Mouse (Mus musculus) liver, embryonic 14.5 days (tissue): Measurements from ENCODE around the gene 1700102P08Rik.

ENCODE experiments used
- CTCF ChIP-seq: IDR thresholded peaks from 2 replicates; pipeline ENCODE4 v1.5.1; 2016; ENCODE audit warnings: antibody characterized with exemption, low read depth, control low read depth
- EP300 ChIP-seq: IDR thresholded peaks from 2 replicates; pipeline ENCODE4 v1.6.1; 2016; ENCODE audit warnings: antibody characterized with exemption, low read depth

GRCm38 (mm10) chr9:108379294-108379693 lies 13.3 kb upstream of the 1700102P08Rik start:
- no peak for TF ChIP-seq CTCF
- no peak for TF ChIP-seq EP300
